Mouse (Mus musculus) liver, postnatal 0 days (tissue): Measurements from ENCODE around the gene Tbc1d16.

Experiments used
- CTCF ChIP-seq: sonication (generic); IDR thresholded peaks from 2 replicates; pipeline ENCODE4 v1.5.1; 2016; ENCODE audit warnings: antibody characterized with exemption, low read depth
- EP300 ChIP-seq: IDR thresholded peaks from 2 replicates; pipeline ENCODE4 v1.6.1; 2016; ENCODE audit warnings: antibody characterized with exemption, low read depth, mild to moderate bottlenecking

DNA sequence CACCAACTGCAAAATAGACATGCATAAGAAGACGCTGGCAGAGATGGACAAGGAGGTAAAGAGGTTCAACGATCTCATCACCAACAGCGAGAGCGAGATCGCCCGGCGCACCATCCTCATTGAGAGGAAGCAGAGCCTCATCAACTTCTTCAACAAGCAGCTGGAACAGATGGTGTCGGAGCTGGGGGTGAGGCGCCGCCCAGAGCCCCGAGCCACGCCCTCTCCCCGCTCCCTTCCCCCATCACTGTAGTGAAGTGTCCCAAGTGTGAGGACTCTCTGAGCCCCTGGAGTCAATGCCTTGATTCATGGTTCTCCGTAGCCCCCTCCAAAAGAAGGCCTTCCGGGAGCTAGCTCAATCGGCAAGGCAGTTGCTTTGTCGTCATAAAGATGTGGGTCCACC lies 22.7 kb upstream of the Tbc1d16 start:
- TF ChIP-seq CTCF (no peak), EP300 (no peak)
